Mouse (Mus musculus): ENCODE measurements at regions not wholly inside any gene's neighbourhood (a gene's known extent, or its start where the extent isn't known, plus 50 kb on each side); places are given as distances from the start of the nearest gene placed in this dataset.
A peak's percentile ranks its signal among the peaks of the same experiment; 100 is the strongest.

DNA sequence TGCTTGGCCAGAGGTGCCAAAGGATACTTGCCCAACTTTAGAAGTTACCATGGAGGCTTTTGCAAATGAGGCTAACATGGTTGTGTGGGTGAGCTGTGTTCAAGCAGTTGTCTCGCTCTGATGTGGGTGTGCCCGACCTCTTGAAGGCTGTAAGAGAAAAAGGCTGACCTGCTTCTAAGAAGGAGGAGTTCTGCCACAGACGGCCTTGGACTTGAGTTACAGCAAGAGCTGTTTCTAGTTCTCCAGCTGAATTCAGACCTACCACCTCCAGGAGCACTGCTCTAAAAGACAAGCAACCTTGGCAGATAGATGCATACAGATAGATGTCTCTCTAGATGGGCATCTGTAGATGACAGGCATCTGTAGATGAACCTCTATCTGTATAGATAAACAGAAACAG lies 202.7 kb upstream of the A230072I06Rik start:
- no peaks in the 10 kb centered on the region for H3K36me3 ChIP-seq
- ATAC-seq (ENCODE audit: insufficient number of reproducible peaks, low FRiP score, low TSS enrichment, low read depth): no peak
- 74% methylated on average over 3 of the region's 3 CpGs for WGBS
- H3K4me3 ChIP-seq (replicated peaks): no peak overlapping the region
- no peak overlapping the region for H3K4me2 ChIP-seq (replicated peaks)
- 0 out of 2 replicates have a peak, but pooled peaks cover 4% of the 10 kb centered on the region for H3K4me1 ChIP-seq
- H3K9ac ChIP-seq: no peak overlapping the region
- H3K27ac ChIP-seq (replicated peaks): no peak overlapping the region
- H3K27me3 ChIP-seq: no peaks in the 10 kb centered on the region; the same call in 1 of the 2 replicates
- H3K9me3 ChIP-seq (replicated peaks): no peaks in the 10 kb centered on the region

DNA sequence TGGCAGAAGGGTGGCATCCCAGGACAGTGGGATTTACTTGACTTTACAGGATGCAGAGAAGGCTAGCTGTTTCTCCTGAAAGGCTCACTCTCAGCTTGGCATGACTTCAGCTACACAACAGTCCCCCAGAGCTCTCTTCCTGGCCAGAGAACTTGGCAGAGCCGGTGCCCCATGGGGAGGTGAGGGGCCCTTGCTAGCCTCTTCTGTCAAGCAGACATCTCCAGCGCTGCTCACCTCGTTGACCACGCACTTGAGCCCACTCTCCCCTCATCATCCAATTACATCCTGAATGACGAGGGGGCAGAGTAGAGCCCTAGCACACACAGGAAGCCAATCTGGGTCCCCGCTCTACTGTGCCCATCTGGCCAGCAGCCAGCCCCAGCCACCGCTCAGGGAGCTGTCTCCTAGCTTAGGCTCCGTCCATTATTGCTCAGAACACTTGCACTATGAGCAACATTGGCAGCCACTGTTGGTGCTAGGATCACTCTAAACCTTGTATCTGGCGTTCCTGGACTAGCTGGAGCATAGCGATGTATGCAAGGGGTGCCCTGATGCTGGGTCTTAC lies 201.7 kb upstream of the A230072I06Rik start:
- no peak overlapping the region for H3K27ac ChIP-seq (replicated peaks)
- no peak overlapping the region for H3K4me2 ChIP-seq (replicated peaks)
- H3K9ac ChIP-seq: no peak overlapping the region
- no peaks in the 10 kb centered on the region for H3K36me3 ChIP-seq
- WGBS: 81% methylated on average over 10 of the region's 10 CpGs
- H3K27me3 ChIP-seq: no peaks in the 10 kb centered on the region; the same call in 1 of the 2 replicates
- H3K4me1 ChIP-seq: 0 out of 2 replicates have a peak, but pooled peaks cover 4% of the 10 kb centered on the region
- ATAC-seq (ENCODE audit: insufficient number of reproducible peaks, low FRiP score, low TSS enrichment, low read depth): no peak
- no peak overlapping the region for H3K4me3 ChIP-seq (replicated peaks)
- H3K9me3 ChIP-seq (replicated peaks): no peaks in the 10 kb centered on the region

DNA sequence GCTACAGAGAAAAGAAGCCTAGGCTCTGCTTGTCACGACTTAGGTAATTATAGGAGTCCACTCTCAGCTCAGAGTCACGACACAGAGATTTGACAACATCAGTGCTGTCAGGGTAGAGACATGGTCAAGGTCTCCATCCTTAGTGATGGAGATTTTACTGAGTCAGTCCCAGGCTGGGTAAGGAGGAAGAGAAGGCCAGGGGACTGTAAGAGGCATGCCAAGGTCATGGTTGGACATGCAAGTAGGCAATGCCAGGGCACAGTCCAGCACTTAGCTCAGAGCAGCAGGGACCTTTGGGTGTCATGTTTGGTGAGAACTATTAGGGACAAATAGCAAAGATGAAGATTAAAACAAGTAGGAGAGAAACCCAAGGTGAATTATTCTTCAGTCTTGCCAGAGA lies 200.7 kb upstream of the A230072I06Rik start:
- 56% methylated on average over 2 of the region's 2 CpGs for WGBS
- Histone ChIP-seq H3K9ac (no peak overlapping the region), H3K27ac (replicated peaks) (no peak overlapping the region), H3K4me1 (0 out of 2 replicates have a peak, but pooled peaks cover 4% of the 10 kb centered on the region), H3K36me3 (no peaks in the 10 kb centered on the region), H3K27me3 (no peaks in the 10 kb centered on the region; the same call in 1 of the 2 replicates), H3K9me3 (replicated peaks) (no peaks in the 10 kb centered on the region), H3K4me3 (replicated peaks) (no peak overlapping the region), H3K4me2 (replicated peaks) (no peak overlapping the region)
- ATAC-seq (ENCODE audit: insufficient number of reproducible peaks, low FRiP score, low TSS enrichment, low read depth): no peak

DNA sequence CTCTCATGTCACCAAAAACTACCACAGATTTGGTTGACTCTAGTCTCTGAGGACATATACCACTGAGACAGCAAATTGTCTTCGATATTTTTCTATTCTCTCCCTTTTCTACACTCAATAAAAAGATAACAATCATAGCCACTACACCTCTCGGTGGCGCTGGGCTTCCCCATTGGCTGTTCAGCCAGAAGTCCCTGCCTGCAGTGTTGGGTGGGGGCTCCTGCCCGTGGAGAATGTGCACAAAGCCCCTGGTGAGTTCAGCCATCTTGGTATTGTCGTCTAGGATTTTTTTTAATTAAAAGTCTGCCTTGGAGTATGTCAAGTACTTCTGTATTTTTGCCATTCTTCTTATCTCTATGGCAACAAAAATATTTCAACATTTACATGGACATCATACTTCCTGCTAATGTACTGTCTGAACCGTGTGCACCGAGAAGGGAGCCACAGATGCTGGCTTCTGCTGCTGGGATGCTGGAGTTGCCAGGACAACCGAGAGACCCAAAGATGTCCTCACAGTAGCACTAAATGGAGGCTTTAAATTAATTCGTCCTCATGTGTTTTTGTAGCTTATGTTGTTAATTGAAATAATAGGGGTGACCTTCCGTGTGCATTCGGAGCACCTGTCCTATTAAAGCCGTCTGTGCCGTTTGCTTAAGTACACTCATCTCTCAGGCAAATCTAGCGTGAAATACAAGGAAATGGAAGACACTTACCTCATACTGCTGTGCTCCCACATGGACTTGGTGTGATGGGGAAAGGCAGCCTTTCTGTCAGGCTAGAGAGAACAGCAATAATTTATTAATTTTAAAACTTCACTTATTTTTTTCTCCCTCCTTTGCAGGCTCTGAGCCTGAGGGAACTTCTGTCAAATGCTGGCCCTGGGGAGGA lies 199.7 kb upstream of the A230072I06Rik start:
- Histone ChIP-seq H3K36me3 (no peaks in the 10 kb centered on the region), H3K4me1 (no peaks in the 10 kb centered on the region), H3K9me3 (replicated peaks) (no peaks in the 10 kb centered on the region), H3K4me3 (replicated peaks) (no peak overlapping the region), H3K4me2 (replicated peaks) (no peak overlapping the region), H3K27me3 (no peaks in the 10 kb centered on the region; the same call in 1 of the 2 replicates), H3K9ac (no peak overlapping the region), H3K27ac (replicated peaks) (no peak overlapping the region)
- 68% methylated on average over 14 of the region's 14 CpGs for WGBS
- no peak for ATAC-seq (ENCODE audit: insufficient number of reproducible peaks, low FRiP score, low TSS enrichment, low read depth)

DNA sequence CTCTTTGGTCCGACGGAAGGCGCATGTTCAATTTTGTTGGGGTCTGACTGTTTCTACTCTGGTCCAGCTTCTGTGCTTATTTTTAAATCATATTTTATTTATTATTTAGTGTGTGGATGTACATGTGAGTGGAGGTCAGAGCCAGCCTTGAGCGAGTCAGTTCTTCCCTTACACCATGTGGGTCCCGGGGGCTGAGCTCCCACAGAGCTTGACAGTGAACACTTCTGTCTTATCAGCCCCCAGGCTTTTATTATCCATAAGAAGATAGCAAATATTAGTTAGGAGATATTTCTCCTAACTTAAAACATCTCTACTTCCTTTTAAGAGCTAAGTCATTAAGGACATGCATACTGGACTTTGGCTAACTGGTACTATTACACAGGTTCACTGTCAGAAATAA lies 197.1 kb upstream of the A230072I06Rik start:
- WGBS: 89% methylated on average over 5 of the region's 5 CpGs
- Histone ChIP-seq H3K36me3 (no peaks in the 10 kb centered on the region), H3K27ac (replicated peaks) (no peak overlapping the region), H3K9ac (no peak overlapping the region), H3K9me3 (replicated peaks) (no peaks in the 10 kb centered on the region), H3K4me2 (replicated peaks) (no peak overlapping the region), H3K27me3 (no peaks in the 10 kb centered on the region; the same call in 1 of the 2 replicates), H3K4me1 (no peaks in the 10 kb centered on the region), H3K4me3 (replicated peaks) (no peak overlapping the region)
- ATAC-seq (ENCODE audit: insufficient number of reproducible peaks, low FRiP score, low TSS enrichment, low read depth): no peak

DNA sequence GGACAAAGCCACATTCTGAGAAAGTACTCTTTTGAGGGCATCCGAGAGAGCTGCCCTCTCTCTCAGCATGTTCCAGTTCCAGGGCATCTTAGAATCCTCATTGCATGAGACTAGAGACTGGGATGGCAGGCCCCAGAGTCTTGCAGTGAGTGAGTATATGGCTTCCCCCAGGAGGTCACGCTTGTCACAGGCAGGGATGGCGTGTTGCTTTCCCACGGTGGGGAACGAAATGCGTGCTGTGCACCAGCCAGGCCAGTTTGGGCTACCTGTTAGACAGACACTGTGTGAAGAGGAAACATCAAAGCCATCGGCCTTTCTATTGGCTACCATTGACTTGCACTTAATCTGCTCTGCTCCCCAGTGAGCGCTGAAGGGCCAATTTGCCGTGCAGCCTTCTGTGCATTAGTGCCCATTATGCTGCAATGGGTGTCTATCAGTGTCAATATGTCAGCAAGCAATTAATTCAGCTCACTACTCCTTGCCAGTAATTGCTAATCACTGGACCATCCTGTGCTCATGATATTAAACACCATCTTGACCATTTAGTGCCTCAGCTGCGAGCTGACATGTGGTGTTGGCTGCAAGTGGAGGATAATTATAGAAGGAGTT lies 191.3 kb upstream of the A230072I06Rik start:
- H3K9me3 ChIP-seq (replicated peaks): no peaks in the 10 kb centered on the region
- 80% methylated on average over 10 of the region's 10 CpGs for WGBS

DNA sequence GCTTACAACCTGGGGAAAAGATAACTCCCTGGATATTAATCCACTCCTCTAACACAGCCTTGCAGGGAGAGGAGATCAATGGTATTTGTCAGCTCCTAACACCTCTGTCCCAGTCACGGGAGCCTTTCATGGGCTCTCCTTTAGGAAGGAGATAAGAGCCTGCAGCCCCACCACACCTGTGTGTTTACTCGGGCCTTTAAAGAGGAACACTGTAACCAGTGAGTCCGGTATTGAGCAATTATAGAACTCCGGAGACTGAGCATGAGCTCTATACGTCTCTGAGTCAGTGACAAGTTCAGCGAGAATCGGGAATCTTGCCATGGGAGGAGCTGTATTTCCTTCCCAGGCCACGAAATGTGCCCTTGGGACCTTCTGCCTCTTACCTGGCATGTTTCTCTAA lies 178.5 kb upstream of the A230072I06Rik start:
- H3K36me3 ChIP-seq: no peaks in the 10 kb centered on the region
- H3K9ac ChIP-seq: no peak overlapping the region
- peaks cover 4% of the 10 kb centered on the region; the same call in 1 of the 2 replicates for H3K4me1 ChIP-seq
- H3K27me3 ChIP-seq: peaks cover 7% of the 10 kb centered on the region; the same call in 1 of the 2 replicates
- no peaks in the 10 kb centered on the region for H3K9me3 ChIP-seq (replicated peaks)
- H3K4me3 ChIP-seq (replicated peaks): no peak overlapping the region
- WGBS: 65% methylated on average over 8 of the region's 8 CpGs
- ATAC-seq (ENCODE audit: insufficient number of reproducible peaks, low FRiP score, low TSS enrichment, low read depth): no peak
- H3K27ac ChIP-seq (replicated peaks): no peak overlapping the region
- H3K4me2 ChIP-seq (replicated peaks): no peak overlapping the region

More for the DNA sequence above, 191.3 kb upstream of the A230072I06Rik start:
- no peak overlapping the region for H3K4me2 ChIP-seq (replicated peaks)
- no peak overlapping the region for H3K27ac ChIP-seq (replicated peaks)
- no peak overlapping the region for H3K9ac ChIP-seq
- no peaks in the 10 kb centered on the region for H3K27me3 ChIP-seq
- no peak for ATAC-seq (ENCODE audit: insufficient number of reproducible peaks, low FRiP score, low TSS enrichment, low read depth)
- no peaks in the 10 kb centered on the region for H3K36me3 ChIP-seq
- H3K4me3 ChIP-seq (replicated peaks): no peak overlapping the region
- H3K4me1 ChIP-seq: no peaks in the 10 kb centered on the region

DNA sequence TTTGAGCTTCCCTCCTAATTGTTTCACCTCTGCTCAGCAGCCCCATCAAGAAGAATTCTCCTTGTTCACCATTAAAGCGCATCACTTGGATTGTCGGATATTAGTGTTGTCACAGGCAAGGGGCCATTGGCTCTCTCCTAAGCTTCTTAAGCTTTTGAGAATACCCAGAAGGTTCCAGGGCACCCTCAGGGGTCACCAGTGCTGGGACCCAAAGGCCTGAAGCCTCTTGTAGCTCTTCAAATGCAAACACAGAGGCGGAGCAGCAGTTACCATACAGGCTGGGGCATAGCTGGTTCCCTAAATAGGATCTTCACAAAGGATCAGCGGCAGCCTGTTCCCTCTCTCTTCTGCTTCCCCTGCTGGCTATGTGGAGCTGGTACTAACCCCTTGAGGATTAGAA lies 175.3 kb upstream of the A230072I06Rik start:
- no peak overlapping the region for H3K4me2 ChIP-seq (replicated peaks)
- H3K4me1 ChIP-seq: peaks cover 14% of the 10 kb centered on the region
- H3K36me3 ChIP-seq: no peaks in the 10 kb centered on the region
- no peaks in the 10 kb centered on the region for H3K9me3 ChIP-seq (replicated peaks)
- H3K9ac ChIP-seq: no peak overlapping the region
- H3K27me3 ChIP-seq: peaks cover 7% of the 10 kb centered on the region; the same call in 1 of the 2 replicates
- no peak overlapping the region for H3K4me3 ChIP-seq (replicated peaks)
- 52% methylated on average over 4 of the region's 4 CpGs for WGBS
- no peak overlapping the region for H3K27ac ChIP-seq (replicated peaks)
- no peak for ATAC-seq (ENCODE audit: insufficient number of reproducible peaks, low FRiP score, low TSS enrichment, low read depth)

GRCm38 (mm10) chr8:12105106-12105901 lies 173.3 kb upstream of the A230072I06Rik start:
- 19% methylated on average over 15 of the region's 15 CpGs for WGBS
- H3K9ac ChIP-seq: no peak overlapping the region
- H3K27me3 ChIP-seq: peaks cover 11% of the 10 kb centered on the region; the same call in 1 of the 2 replicates
- H3K9me3 ChIP-seq (replicated peaks): no peaks in the 10 kb centered on the region
- ATAC-seq (ENCODE audit: insufficient number of reproducible peaks, low FRiP score, low TSS enrichment, low read depth): peak; percentile 71; the same call in 1 of the 2 replicates
- H3K27ac ChIP-seq (replicated peaks): peak overlapping the region; percentile 36; the same call in 1 of the 2 replicates
- H3K4me2 ChIP-seq (replicated peaks): peak overlapping the region; percentile 6; the same call in 1 of the 2 replicates
- no peak overlapping the region for H3K4me3 ChIP-seq (replicated peaks)
- H3K4me1 ChIP-seq: peaks cover 14% of the 10 kb centered on the region
- H3K36me3 ChIP-seq: no peaks in the 10 kb centered on the region

GRCm38 (mm10) chr8:12108578-12108977 lies 170.0 kb upstream of the A230072I06Rik start:
- Histone ChIP-seq H3K27ac (replicated peaks) (no peak overlapping the region), H3K9ac (no peak overlapping the region), H3K36me3 (no peaks in the 10 kb centered on the region), H3K9me3 (replicated peaks) (no peaks in the 10 kb centered on the region), H3K4me1 (peaks cover 21% of the 10 kb centered on the region), H3K4me3 (replicated peaks) (no peak overlapping the region), H3K27me3 (peaks cover 4% of the 10 kb centered on the region; the same call in 1 of the 2 replicates), H3K4me2 (replicated peaks) (no peak overlapping the region)
- ATAC-seq (ENCODE audit: insufficient number of reproducible peaks, low FRiP score, low TSS enrichment, low read depth): no peak
- WGBS: 64% methylated on average over 5 of the region's 5 CpGs

Data from embryonic facial prominence, embryonic 15.5 days (tissue).